Mouse (Mus musculus) heart, postnatal 0 days (tissue): ENCODE results near the gene Lamp1. TPM values are rescaled to one million over a fixed set of nuclear protein-coding genes. Genes with fewer than 3 reads are reported as not detected.

Source experiments
- ATAC-seq: fragments of 200-750 bp; cut with Nextera tagmentation; 2 replicates; pipeline ENCODE4 v1.8.0; 2017; ENCODE audit warnings: low read depth, moderate number of reproducible peaks, moderate library complexity; ENCODE audit not compliant: insufficient read depth
- DNase-seq: peaks from one replicate; pipeline ENCODE4 v3.0.0-alpha.2; 2016; ENCODE audit warnings: low spot score
- H3K27ac ChIP-seq: fragments of 300-500 bp; sonication (generic); 2 replicates; pipeline ENCODE4 v1.5.1; 2014; ENCODE audit warnings: low read depth, mild to moderate bottlenecking
- H3K27me3 ChIP-seq: fragments of 300-500 bp; sonication (generic); 2 replicates; pipeline ENCODE4 v1.6.1; 2014; ENCODE audit warnings: low read length, mixed read lengths; ENCODE audit not compliant: control insufficient read depth, insufficient read depth
- H3K36me3 ChIP-seq: fragments of 300-500 bp; sonication (generic); replicated peaks from 2 replicates; pipeline ENCODE4 v1.6.1; 2014; ENCODE audit warnings: low read length, mixed read lengths; ENCODE audit not compliant: control insufficient read depth, insufficient read depth
- H3K4me1 ChIP-seq: fragments of 300-500 bp; sonication (generic); 2 replicates; pipeline ENCODE4 v1.6.1; 2014; ENCODE audit warnings: antibody characterized with exemption; ENCODE audit not compliant: control insufficient read depth, insufficient read depth
- H3K4me2 ChIP-seq: fragments of 300-500 bp; sonication (generic); 2 replicates; pipeline ENCODE4 v1.6.1; 2014; ENCODE audit warnings: low read depth, mild to moderate bottlenecking, low read length, moderate library complexity
- H3K4me3 ChIP-seq: fragments of 300-500 bp; sonication (generic); 2 replicates; pipeline ENCODE4 v1.5.1; 2014; ENCODE audit warnings: low read depth, low read length
- H3K9ac ChIP-seq: fragments of 300-500 bp; sonication (generic); replicated peaks from 2 replicates; pipeline ENCODE4 v1.6.1; 2014; ENCODE audit warnings: low read depth, low read length, mixed read lengths
- H3K9me3 ChIP-seq: fragments of 300-500 bp; sonication (generic); replicated peaks from 2 replicates; pipeline ENCODE4 v1.6.1; 2016; ENCODE audit warnings: low read length; ENCODE audit not compliant: control insufficient read depth
- CTCF ChIP-seq: IDR thresholded peaks from 2 replicates; pipeline ENCODE4 v1.5.1; 2016; ENCODE audit warnings: antibody characterized with exemption, control low read depth, low read depth
- EP300 ChIP-seq: IDR thresholded peaks from 2 replicates; pipeline ENCODE4 v1.6.1; 2016; ENCODE audit warnings: antibody characterized with exemption, low read depth
- WGBS: fragments of 180-500 bp; shearing (Covaris S2); extraction: QIAGEN DNeasy Blood & Tissue Kit; methylation state at CpG from one replicate; pipeline ENCODE4 v1.1.7; 2014; 5-methylcytosine and 5-hydroxymethylcytosine counted together
- polyA plus RNA-seq: library from polyadenylated mRNA; unstranded; fragments of >200 nt; fragmentation: Nextera tagmentation; extraction: Ambion mirVana; gene quantifications from 2 replicates; pipeline ENCODE4 v1.2.1, GENCODE M21; 2015
- total RNA-seq: library from RNA; depleted of rRNA; stranded (reverse); fragments of >200 nt; gene quantifications from 2 replicates; pipeline ENCODE4 v1.2.3, GENCODE M21; 2014; ENCODE audit warnings: low replicate concordance

The Lamp1 gene
- total and polyA plus RNA-seq, 2 experiments from 2014 or later: 267 to 327 TPM

DNA sequence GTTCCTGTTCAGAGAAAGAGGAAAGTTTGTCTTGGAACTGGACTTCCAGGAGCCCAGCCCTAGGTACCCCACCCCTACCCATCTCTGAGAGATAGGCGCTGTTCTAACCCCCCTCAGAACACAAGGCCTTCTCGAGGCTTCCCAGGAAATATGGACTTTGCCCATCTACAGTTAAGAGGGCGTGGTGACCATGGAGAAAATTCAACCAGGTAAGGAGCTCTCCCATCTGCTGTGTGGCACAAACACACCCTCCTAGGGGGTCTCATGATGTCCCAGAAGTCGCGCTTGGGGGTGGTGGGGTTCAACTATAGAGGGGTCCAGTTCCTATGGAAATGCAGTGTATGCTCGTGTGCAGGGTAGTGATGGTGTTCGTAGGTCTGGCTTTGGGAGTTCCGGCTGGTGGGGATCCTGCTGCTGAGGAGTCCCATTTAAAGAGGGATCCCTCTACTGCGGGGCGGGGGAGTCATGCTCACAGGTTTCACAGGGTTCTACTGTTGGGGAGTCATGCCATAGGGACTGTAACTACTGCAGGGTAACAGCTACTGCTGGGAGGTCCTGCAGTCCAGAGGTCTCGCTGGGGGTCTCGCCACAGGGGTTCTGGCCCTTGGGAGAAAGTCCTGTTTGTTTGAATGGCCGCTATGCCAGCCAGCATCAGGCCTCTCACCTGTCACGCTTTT, 40.6 kb downstream of the Lamp1 start:
- Histone ChIP-seq H3K4me3 (peak overlapping the region; percentile 79), H3K27me3 (peaks cover 21% of the 10 kb centered on the region; the same call in 1 of the 2 replicates), H3K36me3 (no peaks in the 10 kb centered on the region), H3K9ac (peak overlapping the region; percentile 58; the same call in 1 of the 2 replicates), H3K4me1 (peaks cover 18% of the 10 kb centered on the region; the same call in 1 of the 2 replicates), H3K9me3 (no peaks in the 10 kb centered on the region), H3K27ac (no peak overlapping the region), H3K4me2 (peak overlapping the region; percentile 95)
- DNase-seq (no peak), ATAC-seq (no peak)
- TF ChIP-seq EP300: no peak
- WGBS: 37% methylated on average over 14 of the region's 14 CpGs

DNA sequence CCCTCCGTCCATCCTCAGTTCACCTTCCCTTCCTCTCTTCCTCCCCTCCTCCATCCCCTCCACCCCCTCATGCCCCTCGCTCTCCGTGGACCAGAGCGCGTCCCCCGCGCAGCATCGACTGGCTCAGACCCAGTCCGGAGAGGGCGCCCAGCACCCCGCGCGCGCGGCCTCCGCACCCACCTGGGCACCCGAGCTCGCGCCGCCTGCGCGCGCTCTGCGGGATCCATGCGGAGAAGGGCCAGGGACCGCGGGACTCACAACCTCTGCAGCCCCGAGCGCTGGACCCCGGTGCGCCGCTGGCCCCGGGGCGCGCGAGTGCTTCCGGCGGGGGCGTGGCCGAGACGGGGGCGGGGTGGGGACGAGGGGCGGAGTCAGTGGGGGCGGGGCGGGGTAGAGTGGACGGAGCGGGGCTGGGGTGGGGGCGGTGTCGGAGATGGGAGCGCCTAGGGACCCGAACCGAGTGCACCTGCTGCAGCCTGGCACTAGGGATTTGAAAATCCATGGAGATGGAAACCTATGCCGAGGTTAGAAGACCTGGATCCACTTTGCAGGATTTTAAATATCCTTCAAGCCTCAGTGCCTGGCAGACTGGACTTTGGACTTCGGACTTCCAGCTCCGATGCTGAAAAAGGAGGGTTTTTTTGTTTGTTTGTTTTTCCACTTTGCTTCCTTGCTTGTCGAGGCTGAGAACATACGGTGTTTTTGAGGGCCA, 41.5 kb downstream of the Lamp1 start, which contains the start of gene Grtp1:
Gene Grtp1 (minus strand): TSS at position 320 of the 712 bp plus-strand sequence.
- no peak within 1 kb of the TSS for H3K27ac ChIP-seq
- under 1% methylated on average over 51 of the region's 58 CpGs for WGBS
- ATAC-seq: peak; percentile 72

DNA sequence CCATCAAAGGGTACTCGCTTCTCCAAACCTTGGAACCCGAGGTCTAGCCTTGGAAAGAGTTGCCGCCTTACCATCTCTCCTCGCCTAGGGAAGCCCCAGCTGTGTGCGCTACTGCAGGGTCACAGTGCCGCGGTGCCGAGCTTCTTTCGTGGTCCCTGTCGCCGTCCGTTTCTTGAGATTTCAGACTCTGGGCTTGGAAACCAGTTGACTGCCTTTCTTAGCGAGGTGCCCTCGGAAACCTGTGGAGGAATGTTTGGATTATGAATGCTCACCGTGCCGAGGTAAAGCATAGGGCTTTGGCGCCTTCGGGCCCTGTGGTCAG, 42.0 kb downstream of the Lamp1 start:
- DNase-seq (no peak), ATAC-seq (no peak)
- H3K36me3 ChIP-seq: no peaks in the 10 kb centered on the region
- H3K27me3 ChIP-seq: peaks cover 21% of the 10 kb centered on the region; the same call in 1 of the 2 replicates
- no peaks in the 10 kb centered on the region for H3K9me3 ChIP-seq
- H3K4me2 ChIP-seq: peak overlapping the region; percentile 95
- TF ChIP-seq EP300 (no peak), CTCF (no peak)
- peaks cover 18% of the 10 kb centered on the region; the same call in 1 of the 2 replicates for H3K4me1 ChIP-seq
- 2% methylated on average over 18 of the region's 18 CpGs for WGBS
- peak overlapping the region; percentile 58 for H3K9ac ChIP-seq
- peak overlapping the region; percentile 79 for H3K4me3 ChIP-seq
- no peak overlapping the region for H3K27ac ChIP-seq

More for the DNA sequence above, 41.5 kb downstream of the Lamp1 start, which contains the start of gene Grtp1:
- H3K4me2 ChIP-seq: peak within 1 kb of the TSS; percentile 95
- no peak for DNase-seq
- peaks cover 21% of the 10 kb centered on the region; the same call in 1 of the 2 replicates for H3K27me3 ChIP-seq
- peaks cover 18% of the 10 kb centered on the region; the same call in 1 of the 2 replicates for H3K4me1 ChIP-seq
- TF ChIP-seq CTCF: no peak
- no peak for TF ChIP-seq EP300
- H3K9ac ChIP-seq: peak within 1 kb of the TSS; percentile 58
- no peaks in the 10 kb centered on the region for H3K36me3 ChIP-seq
- H3K4me3 ChIP-seq: peak within 1 kb of the TSS; percentile 79
- H3K9me3 ChIP-seq: no peaks in the 10 kb centered on the region

DNA sequence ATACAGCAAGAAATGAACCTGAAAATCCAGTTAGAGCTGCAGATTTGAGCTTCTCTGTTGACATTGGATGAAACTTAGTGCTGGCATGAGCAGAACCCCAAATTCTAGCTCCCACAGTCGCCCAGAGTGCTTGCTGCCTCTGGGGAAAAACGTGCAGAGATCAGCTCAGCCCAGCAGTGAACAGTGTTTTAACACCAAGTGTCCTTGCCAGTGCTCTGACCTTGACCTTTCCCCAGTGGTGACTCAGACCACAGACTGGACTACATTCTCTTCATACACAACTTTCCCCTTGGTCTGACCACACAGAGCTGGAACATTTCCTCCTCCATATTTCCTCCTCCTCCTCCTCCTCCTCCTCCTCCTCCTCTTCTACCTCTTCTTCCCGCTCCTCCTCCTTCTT, 43.1 kb downstream of the Lamp1 start:
- 0 out of 2 replicates have a peak overlapping the region, but pooled peaks have one; percentile 95 for H3K4me2 ChIP-seq
- H3K36me3 ChIP-seq: no peaks in the 10 kb centered on the region
- peaks cover 18% of the 10 kb centered on the region; the same call in 1 of the 2 replicates for H3K4me1 ChIP-seq
- no peak overlapping the region for H3K27ac ChIP-seq
- no peak overlapping the region for H3K4me3 ChIP-seq
- WGBS: 48% methylated on average over 3 of the region's 3 CpGs
- H3K9ac ChIP-seq: no peak overlapping the region
- no peaks in the 10 kb centered on the region for H3K9me3 ChIP-seq
- DNase-seq (no peak), ATAC-seq (no peak)
- no peak for TF ChIP-seq CTCF
- no peak for TF ChIP-seq EP300
- H3K27me3 ChIP-seq: peaks cover 21% of the 10 kb centered on the region; the same call in 1 of the 2 replicates

- WGBS: 64% methylated on average over 3 of the region's 3 CpGs
- Histone ChIP-seq H3K4me1 (peaks cover 18% of the 10 kb centered on the region; the same call in 1 of the 2 replicates), H3K27me3 (peaks cover 18% of the 10 kb centered on the region; the same call in 1 of the 2 replicates), H3K4me2 (no peak overlapping the region), H3K4me3 (no peak overlapping the region), H3K9ac (no peak overlapping the region), H3K27ac (no peak overlapping the region), H3K9me3 (no peaks in the 10 kb centered on the region), H3K36me3 (no peaks in the 10 kb centered on the region)
- TF ChIP-seq CTCF: no peak
- no peak for TF ChIP-seq EP300
- DNase-seq (no peak), ATAC-seq (no peak)
Measured at GRCm38 (mm10) chr8:13202806-13203205, 43.8 kb downstream of the Lamp1 start.
